9 mouse cellular contexts compared by ENCODE assay signal in the genomic region with DNA sequence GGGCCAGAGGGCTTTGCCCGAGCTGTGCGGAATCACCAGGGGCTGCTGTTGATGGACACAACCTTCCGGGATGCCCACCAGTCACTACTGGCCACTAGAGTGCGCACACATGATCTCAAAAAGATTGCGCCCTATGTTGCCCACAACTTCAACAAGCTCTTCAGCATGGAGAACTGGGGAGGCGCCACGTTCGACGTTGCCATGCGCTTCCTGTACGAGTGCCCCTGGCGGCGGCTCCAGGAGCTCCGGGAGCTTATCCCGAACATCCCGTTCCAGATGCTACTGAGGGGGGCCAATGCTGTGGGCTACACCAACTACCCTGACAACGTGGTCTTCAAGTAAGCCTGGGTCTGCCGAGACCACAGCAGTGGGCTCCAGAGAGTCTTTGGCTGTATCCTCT. TPM values are rescaled to one million over a fixed set of nuclear protein-coding genes. Genes with fewer than 3 reads are reported as not detected.
DNase-seq lines count a peak whose midpoint lies in the region; ATAC-seq and TF ChIP-seq lines count a peak whose summit lies in the region.
"Had no signal": no experiment of that assay in that cellular context is flagged by ENCODE, and none has a peak within 500 bp of the region (broad histone marks: within the 10 kb centered on the region; RNA-seq: fewer than 3 reads in every experiment).

No protein-coding gene starts in this region.

- no peak overlapping the region for H3K27ac ChIP-seq in kidney, embryonic 14.5 days (ENCODE audit: low read depth, low read length)
- no peak overlapping the region for H3K27ac ChIP-seq in embryonic facial prominence, embryonic 12.5 days

- no peak overlapping the region for H3K9ac ChIP-seq in kidney, embryonic 14.5 days (ENCODE audit: low read depth, low read length)
- no peak overlapping the region for H3K9ac ChIP-seq in embryonic facial prominence, embryonic 12.5 days

- no peaks in the 10 kb centered on the region for H3K27me3 ChIP-seq in kidney, embryonic 14.5 days (ENCODE audit: control insufficient read depth, insufficient read depth, low read length)
- H3K27me3 ChIP-seq in embryonic facial prominence, embryonic 12.5 days: no peaks in the 10 kb centered on the region
- H3K27me3 ChIP-seq: Patski had no signal

- peaks cover 33% of the 10 kb centered on the region for H3K36me3 ChIP-seq in kidney, embryonic 14.5 days (ENCODE audit: control insufficient read depth, insufficient read depth, low read length)
- peaks cover 36% of the 10 kb centered on the region for H3K36me3 ChIP-seq in embryonic facial prominence, embryonic 12.5 days

- H3K4me3 ChIP-seq in kidney, embryonic 14.5 days (ENCODE audit: low read length): no peak overlapping the region
- 0 out of 2 replicates have a peak overlapping the region, but pooled peaks have one; percentile 1 for H3K4me3 ChIP-seq in embryonic facial prominence, embryonic 12.5 days

- intact Hi-C loops in left cerebral cortex, postnatal 36 days (cut with DNase I): no loop called here

- no peak for TF ChIP-seq POLR2A in brain, embryonic 14.5 days (IDR thresholded peaks at IDR 0.05; ENCODE audit: borderline replicate concordance, extremely low read depth, insufficient read depth, insufficient read length, poor library complexity, severe bottlenecking)

- DNase-seq in kidney, postnatal 4 days: peak; percentile 65 to 77
- DNase-seq in brain, embryonic 14.5 days (ENCODE audit: low read depth): peak; percentile 65
- peak; percentile 67 to 78 for DNase-seq in lung, postnatal 4 days
- DNase-seq in left cerebral cortex, postnatal 36 days (ENCODE audit: low spot score in 2 of 2): no peak
- DNase-seq in cerebellum, adult 11 months: no peak
- DNase-seq: thymus, adult 2 months had no signal

- H3K4me1 ChIP-seq in kidney, embryonic 14.5 days (ENCODE audit: control insufficient read depth, insufficient read depth, low read length): peaks cover 18% of the 10 kb centered on the region
- peaks cover 22% of the 10 kb centered on the region for H3K4me1 ChIP-seq in embryonic facial prominence, embryonic 12.5 days

- no peak for ATAC-seq in kidney, embryonic 14.5 days (ENCODE audit: low FRiP score, low TSS enrichment)
- no peak for ATAC-seq in embryonic facial prominence, embryonic 12.5 days (ENCODE audit: insufficient number of reproducible peaks, insufficient read depth, low FRiP score, low TSS enrichment)
- ATAC-seq: Patski had no signal

- peak; percentile 46; the same call in 1 of the 2 replicates for TF ChIP-seq CTCF in brain, embryonic 14.5 days (IDR thresholded peaks at IDR 0.05; ENCODE audit: borderline replicate concordance, extremely low read depth, insufficient read depth, insufficient read length)

- H3K4me2 ChIP-seq in kidney, embryonic 14.5 days (replicated peaks; ENCODE audit: low read depth, low read length): no peak overlapping the region
- no peak overlapping the region for H3K4me2 ChIP-seq in embryonic facial prominence, embryonic 12.5 days (replicated peaks)

- WGBS in kidney, embryonic 14.5 days: 41% methylated on average over 18 of the region's 18 CpGs
- WGBS in embryonic facial prominence, embryonic 12.5 days: 30% methylated on average over 18 of the region's 18 CpGs

- H3K9me3 ChIP-seq in kidney, embryonic 14.5 days (ENCODE audit: control insufficient read depth, low read length): no peaks in the 10 kb centered on the region
- no peaks in the 10 kb centered on the region for H3K9me3 ChIP-seq in embryonic facial prominence, embryonic 12.5 days

RNA-seq across cellular contexts. Expression of a gene that starts 2.7 kb away (rescaled TPM):
- 12.6 and 15.4 TPM in 2 replicates for polyA plus RNA-seq in kidney, embryonic 14.5 days (2014; fragmentation: Nextera tagmentation; extraction: Ambion mirVana)
- polyA plus RNA-seq in brain, embryonic 14.5 days (2012; rRNA removed): 90.3 and 98.5 TPM in 2 replicates
- 15.1 and 16.3 TPM in 2 replicates for polyA plus RNA-seq in embryonic facial prominence, embryonic 12.5 days (2016; fragmentation: Nextera tagmentation; extraction: Ambion mirVana)
- total RNA-seq in left cerebral cortex, postnatal 36 days (2021): 10 to 100 TPM; 43.2 to 48.6 TPM

RNA-seq across cellular contexts. Expression of a gene that starts 7.3 kb away (rescaled TPM):
- polyA plus RNA-seq in kidney, embryonic 14.5 days (2014; fragmentation: Nextera tagmentation; extraction: Ambion mirVana): 73.1 and 85.0 TPM in 2 replicates
- 65.2 and 115 TPM in 2 replicates for polyA plus RNA-seq in brain, embryonic 14.5 days (2012; rRNA removed)
- 64.6 and 67.9 TPM in 2 replicates for polyA plus RNA-seq in embryonic facial prominence, embryonic 12.5 days (2016; fragmentation: Nextera tagmentation; extraction: Ambion mirVana)
- 10 to 100 TPM; 26.1 to 26.6 TPM for total RNA-seq in left cerebral cortex, postnatal 36 days (2021)

Comparison
In these comparisons a context has a peak if more than half of its experiments do, and no peak if none do; other contexts are left out.
1. DNase-seq: peak in kidney, postnatal 4 days (2 of 2), brain, embryonic 14.5 days (single experiment) and lung, postnatal 4 days (2 of 2); none in left cerebral cortex, postnatal 36 days (0 of 2) and cerebellum, adult 11 months (single experiment).